Mouse (Mus musculus) frontal cortex, postnatal 36 days (tissue): Measurements from ENCODE around the gene Fam71d.

Experiments used
- DNase-seq, 2 experiments: peaks; one replicate each; pipeline ENCODE4 v3.0.0; 2022; ENCODE audit warnings: low spot score in 2 of 2

Gene Fam71d

DNA sequence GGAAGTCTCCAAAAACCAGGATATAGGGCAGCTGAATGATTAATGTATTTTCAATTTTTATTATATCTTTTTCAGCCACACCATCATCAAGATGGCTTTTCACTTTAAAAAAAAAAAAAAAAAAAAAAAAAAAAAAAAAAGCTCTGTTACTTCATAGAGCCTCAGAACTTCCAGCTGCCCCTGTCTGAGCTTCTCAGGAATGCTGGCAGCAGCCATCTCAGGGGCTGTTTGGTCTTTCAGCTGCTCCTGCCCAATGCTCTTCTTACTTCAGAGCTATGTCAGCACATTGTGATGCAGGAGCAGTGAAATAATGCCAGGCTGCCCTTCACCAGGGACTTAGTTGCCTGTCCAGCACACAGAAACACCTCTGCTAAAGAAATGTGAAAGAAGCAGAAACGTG lies at the start of gene Fam71d:
TSS of gene Fam71d (plus strand) at position 211 of the 400 bp plus-strand sequence.
- no peak for DNase-seq

DNA sequence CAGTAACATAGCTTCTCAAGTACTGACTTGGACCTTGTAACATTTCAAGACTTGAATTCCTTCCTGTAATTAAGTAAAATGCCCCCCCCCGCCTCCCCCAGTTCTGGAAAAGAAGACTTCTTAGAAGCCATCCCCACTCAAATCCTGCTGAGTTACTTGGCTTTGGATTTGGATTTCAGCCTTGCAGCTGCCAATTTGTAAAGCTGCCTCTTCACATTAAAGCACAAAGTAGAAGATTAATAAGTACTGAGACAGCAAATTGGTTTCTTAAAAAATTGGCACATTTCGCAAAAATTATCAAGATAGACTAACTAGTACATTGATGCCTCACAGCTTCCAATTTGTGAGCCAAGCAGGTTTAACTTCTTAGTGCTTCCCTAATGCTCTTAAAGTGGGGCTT lies 47.6 kb upstream of the Fam71d start:
- no peak for DNase-seq

- DNase-seq: no peak
Observed at GRCm38 (mm10) chr12:78645282-78645681, 46.1 kb upstream of the Fam71d start.

DNA sequence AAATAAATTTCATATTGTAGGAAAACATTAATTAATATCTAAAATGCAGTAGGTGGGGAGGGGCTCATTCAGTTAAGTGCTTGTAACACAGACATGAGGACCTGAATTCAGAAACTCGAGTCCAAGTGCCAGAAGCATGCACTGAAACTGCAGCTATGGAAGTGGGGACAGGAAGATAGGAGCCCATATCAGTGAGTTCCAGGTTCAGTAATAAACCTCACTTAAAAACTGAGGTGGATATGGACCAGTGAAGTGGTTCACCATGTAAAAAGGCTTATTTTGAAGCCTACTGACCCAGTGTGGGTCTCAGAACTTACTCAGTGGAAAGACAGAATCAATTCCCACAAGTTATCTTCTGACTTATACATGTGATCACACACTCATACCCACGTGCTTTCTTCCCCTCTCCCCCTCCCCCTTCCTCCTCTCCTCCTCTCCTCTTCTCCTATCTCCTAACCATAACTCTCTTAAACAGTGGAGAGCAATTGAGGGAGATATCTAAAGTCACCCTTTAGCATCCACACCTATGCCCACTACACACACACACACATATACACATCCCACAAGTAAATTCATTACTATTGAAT lies 31.5 kb upstream of the Fam71d start:
- no peak for DNase-seq

GRCm38 (mm10) chr12:78678101-78678806 lies 13.1 kb upstream of the Fam71d start:
- no peak for DNase-seq

- DNase-seq: no peak
Observed at GRCm38 (mm10) chr12:78678807-78679189, 12.5 kb upstream of the Fam71d start.

- DNase-seq: no peak
Observed at GRCm38 (mm10) chr12:78681048-78681447, 10.3 kb upstream of the Fam71d start.

GRCm38 (mm10) chr12:78682279-78682678 lies 9.1 kb upstream of the Fam71d start:
- DNase-seq: no peak

GRCm38 (mm10) chr12:78685669-78686215 lies 5.6 kb upstream of the Fam71d start:
- DNase-seq: no peak

DNA sequence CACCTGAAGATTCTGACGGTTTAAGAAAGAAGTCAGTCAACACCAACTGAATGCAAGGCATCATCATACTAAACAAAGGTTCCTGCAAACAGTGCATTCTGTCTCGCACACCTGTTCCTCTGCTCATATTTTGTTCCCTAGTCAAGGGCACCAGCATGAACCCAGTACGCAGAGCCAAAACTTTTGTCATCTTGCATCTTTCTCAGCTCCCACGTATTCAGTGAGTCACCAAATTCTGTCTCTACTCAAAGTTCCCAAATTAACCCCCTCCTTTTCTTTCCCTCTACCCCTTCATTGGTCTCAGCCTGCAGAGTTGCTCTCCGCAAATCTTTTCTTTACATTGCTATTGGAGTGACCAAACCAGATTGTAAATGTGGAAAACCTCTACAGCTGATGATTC lies 2.5 kb upstream of the Fam71d start:
- peak; percentile 10 to 29 for DNase-seq

- no peak for DNase-seq
Observed at GRCm38 (mm10) chr12:78693281-78693680, 1.9 kb downstream of the Fam71d start.

GRCm38 (mm10) chr12:78717783-78718182 lies 26.4 kb downstream of the Fam71d start:
- no peak for DNase-seq

DNA sequence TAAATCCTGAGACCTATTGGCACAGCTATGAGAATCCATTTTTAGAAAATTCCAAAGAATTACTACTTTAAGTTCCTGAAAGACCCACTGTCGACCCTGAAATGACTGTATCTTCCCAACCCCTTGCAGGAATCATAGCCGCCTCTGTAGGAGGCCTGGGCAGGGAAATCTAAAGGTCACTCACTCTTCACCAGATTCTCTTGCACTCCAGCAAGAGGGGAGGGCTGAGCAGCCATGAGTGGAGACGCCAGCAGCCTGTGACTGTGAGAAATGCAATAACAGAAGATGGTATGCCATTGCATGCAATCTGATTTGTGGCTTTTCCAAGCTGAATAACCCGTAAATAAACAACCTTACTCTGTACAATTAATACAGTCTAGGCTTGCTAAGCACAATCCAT lies 36.4 kb downstream of the Fam71d start:
- no peak for DNase-seq

DNA sequence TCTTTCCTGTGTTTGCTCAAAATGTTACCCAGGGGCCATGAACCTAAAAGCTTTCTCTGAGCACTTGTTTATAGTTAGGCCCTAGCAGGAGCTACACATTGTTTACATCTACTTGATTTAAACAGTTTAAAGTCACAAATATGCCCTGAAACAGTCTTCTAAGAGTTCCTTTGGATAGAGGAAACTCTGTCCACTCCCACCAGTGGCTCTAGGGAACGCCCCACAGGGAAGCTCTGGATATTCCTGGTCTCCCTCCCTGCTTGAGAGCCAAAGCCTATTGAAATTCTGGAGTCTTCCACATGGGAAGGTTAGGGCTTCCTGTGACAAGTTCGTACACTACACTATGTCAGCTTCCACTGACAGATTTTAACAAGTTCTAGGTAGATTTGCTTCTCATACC lies 48.3 kb downstream of the Fam71d start:
- DNase-seq: no peak

GRCm38 (mm10) chr12:78740289-78740688 lies 49.0 kb downstream of the Fam71d start:
- no peak for DNase-seq

GRCm38 (mm10) chr12:78746226-78746625 lies 54.9 kb downstream of the Fam71d start:
- no peak for DNase-seq

DNA sequence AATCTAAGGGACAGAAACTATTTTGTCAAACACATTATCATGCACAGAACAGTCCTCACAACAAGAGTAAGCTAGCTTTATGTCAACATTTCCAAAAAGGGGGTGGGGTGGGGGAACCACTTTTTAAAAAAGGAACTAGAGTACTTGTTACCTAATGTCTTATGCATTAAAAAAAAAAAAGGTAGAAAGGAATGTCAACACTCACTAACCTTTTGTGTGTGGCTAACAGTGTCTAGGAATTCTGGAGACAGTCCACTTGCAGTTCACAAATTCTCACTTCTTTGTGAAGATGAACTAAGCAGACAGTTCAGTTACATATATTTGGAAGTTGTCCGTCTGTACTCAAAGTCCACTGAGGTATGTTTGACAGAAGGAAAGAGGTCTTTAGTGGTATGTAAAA lies 56.1 kb downstream of the Fam71d start:
- DNase-seq: no peak

DNA sequence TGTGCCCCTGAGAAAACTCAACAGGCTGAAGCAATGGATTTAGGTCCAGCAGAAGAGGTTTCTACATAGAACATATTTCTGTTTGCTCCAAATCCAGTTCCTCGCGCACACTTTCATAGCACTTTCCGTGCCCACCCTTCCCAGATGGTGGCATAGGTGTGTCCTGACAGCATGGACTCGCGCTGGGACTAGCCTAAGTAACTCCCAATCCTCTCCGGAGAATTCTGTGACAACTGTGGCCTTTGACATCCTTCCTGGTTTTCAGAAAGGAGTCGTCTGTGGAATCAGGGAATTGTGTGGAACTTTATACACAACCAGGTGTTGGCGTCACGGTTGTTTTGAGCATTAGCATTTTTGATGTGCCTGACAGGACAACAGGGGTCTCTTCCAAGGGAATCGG lies 56.8 kb downstream of the Fam71d start:
- no peak for DNase-seq

- DNase-seq: peak; percentile 95 to 97
Observed at GRCm38 (mm10) chr12:78748557-78749377, 57.4 kb downstream of the Fam71d start, which contains the start of gene Mpp5. Gene Mpp5, plus strand, starts transcription at chr12:78748907.

DNA sequence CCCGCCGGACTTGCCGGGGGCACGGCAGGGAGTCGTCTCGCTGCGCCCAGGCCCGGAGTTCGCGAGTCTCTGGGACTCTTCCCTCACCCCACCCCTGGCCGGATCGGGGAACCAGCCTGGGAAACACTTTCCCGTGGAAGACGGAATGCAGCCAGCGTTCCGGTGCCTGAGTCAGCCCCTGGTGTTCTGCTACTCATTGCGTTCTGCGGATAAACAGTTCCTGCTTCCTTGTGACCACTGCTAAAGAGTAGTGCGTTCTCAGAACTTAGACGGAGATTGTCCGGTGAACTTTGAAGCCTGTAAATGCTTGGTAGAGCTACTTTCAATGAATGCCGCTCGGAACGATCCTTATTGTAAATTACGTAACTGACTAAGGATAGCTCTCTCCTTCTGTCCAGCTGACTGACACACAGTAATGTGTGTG lies 58.1 kb downstream of the Fam71d start:
- DNase-seq: peak; percentile 58 to 59

DNA sequence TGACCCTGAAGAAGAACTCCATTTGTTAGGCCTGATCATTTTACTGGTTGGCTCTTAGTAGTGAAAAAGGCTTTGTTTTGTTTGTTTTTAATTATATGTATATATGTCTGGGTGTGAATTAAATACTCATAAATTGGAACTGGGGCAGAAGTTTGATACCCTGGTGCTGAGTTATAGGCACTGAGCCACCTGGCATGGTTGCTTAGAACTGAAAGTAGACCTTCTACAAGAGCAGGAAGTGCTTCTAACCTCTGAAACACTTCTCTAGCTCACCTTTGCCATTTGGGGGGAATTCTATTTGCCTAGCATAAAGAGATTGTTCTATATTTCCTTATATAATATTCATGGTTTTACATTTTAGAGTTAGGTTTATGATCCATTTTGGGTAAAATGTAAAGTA lies 70.6 kb downstream of the Fam71d start:
- no peak for DNase-seq

DNA sequence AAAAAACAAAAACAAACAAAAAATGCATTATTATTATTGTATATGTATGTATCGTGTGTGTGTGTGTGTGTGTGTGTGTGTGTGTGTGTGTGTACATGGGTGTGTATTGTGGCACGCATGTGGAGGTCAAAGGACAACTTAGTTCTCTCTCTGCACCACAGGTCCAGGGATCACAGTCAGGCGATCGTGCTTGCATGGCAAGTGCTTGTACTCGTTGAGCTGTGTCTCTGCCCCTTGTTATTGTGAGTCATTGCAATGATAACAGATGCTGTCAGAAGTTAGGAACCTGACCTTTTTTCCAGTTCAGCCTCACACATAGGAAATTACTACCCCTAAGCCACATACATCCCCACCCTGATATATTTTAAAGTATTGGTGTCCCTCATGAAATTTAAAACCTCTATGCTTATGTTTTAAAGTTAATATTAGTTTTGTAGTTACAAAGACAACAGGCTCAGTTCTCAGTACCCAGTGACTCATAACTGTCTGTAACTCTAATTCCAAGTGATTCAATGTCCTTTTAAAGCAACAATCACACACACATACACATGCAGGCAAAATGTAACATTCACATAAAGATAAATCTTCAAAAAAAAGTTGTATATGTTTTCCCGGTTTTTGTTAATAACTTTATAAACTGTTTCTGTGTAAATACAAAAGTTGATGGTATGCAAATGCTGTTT lies 77.8 kb downstream of the Fam71d start:
- no peak for DNase-seq
